Mouse (Mus musculus): Measurements from ENCODE around the gene Hexa.
A peak's percentile ranks its signal among the peaks of the same experiment; 100 is the strongest.

The Hexa gene

GRCm38 (mm10) chr9:59552610-59553009 is 13.3 kb downstream of the Hexa start:
- no peak for DNase-seq (ENCODE audit: inconsistent age in 2 of 2, low spot score in 1 of 2)

DNA sequence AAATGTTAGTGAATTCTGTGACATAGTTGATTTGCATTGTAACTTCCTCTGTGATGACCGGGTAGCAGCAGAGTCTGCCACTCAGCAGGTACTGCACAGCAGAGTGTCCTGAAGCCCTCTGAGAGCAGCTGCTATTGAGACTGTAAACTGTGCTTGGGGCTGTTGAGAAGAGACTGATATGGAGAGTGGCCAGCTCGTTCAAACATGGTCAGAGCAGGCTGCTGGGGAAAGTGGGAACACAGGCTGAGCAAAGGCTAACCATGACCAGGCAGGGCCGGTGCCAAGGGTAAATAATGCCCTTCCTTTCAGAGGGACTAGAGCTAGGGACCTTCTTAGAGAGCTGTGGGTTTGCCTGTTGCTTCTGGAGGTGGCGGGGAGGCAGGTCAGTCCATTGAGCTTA is 14.4 kb downstream of the Hexa start:
- DNase-seq (ENCODE audit: inconsistent age in 2 of 2, low spot score in 1 of 2): no peak

- peak; percentile 84 to 93 for DNase-seq (ENCODE audit: inconsistent age in 2 of 2, low spot score in 1 of 2)
These were observed 26.3 kb downstream of the Hexa start for GRCm38 (mm10) chr9:59565600-59565999.

DNA sequence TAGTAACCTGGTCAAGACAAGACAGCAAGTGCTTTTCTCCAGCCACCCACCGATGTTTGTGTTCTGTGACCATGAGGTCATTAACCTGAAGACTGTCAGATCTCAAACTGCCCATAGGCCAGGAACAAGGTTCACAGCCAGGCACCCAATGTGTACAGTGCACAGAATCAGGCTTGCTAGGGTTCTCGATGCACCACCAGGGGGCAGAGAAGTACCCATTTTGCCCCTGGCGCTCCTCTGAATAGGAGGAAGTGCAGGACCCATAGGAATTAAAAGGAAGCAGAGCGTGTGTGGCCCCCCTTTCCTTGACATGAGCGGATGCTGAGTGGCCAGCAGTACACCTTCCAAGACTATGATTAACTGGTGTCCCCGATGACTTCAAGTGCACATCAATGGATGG is 27.8 kb downstream of the Hexa start:
- DNase-seq (ENCODE audit: inconsistent age in 2 of 2, low spot score in 1 of 2): peak; percentile 68 to 85

- DNase-seq (ENCODE audit: inconsistent age in 2 of 2, low spot score in 1 of 2): no peak
These were observed 32.5 kb downstream of the Hexa start for GRCm38 (mm10) chr9:59571852-59572251.

DNA sequence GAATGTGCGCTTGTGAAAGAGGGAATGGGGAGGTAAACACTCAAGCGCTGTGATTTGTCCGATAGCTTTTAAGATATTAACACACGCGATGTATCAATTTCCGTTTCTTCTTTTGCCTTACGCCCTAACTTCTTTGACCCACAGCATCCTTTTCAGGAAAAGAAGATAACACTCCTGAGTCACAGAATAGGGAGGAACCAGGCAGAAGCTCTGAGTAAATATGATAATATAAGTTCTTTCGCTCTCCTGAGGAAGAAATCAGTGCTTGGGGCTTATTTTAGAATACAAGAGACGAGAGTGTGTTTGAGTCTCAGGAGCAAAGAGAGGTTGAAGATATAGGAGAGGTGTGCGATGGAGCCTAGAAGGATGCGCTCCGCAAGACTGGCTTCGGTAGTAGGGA is 38.1 kb downstream of the Hexa start:
- no peak for DNase-seq (ENCODE audit: inconsistent age in 2 of 2, low spot score in 1 of 2)

DNA sequence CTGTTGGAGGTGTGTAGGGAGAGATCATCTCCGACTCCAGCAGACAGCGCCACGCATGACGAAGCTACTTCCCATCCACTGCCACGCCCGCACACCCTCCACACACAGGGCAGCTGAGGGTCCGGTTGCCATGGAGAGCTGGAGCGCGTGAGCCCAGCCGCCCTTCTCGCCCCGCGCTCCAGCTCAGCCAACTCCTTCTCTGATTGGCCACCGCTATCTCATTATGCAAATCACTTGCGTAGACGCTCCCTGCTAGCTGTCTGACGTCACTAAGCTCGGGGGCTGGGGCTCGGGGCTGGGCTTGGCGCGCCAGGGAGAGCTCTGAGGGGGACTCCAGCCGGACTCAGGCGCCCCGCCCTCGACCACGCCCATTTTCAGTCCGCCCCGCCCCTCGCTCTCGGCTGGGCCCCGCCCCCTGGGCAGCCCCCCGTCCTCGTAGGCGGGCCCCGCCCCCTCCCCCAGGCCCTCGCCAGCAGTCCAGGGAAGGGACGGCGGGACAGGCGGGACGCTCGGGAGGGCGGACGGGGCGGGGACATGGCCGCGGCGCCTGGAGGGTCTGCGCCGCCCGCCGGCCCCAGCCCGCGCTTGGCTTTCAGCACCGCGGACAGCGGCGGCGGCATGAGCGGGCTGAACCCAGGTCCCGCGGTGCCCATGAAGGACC is 38.6 kb downstream of the Hexa start, which contains the start of gene Celf6:
Celf6 (plus strand) TSS at position 74 of the 661 bp plus-strand sequence.
- peak; percentile 93 to 97 for DNase-seq (ENCODE audit: inconsistent age in 2 of 2, low spot score in 1 of 2)

DNA sequence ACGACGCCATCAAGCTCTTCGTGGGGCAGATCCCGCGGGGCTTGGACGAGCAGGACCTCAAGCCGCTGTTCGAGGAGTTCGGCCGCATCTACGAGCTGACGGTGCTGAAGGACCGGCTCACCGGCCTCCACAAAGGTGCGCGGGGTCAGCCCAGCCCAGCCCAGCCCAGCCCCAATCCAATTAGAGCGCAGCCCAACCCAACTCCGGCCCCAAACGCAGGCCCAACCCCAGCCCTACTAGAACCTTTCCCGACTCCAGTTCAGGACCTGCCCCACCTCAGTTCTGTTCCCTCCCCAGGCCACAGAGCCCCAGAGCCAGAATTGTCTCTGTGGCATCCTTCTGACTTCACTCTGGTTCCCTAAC is 39.1 kb downstream of the Hexa start:
- DNase-seq (ENCODE audit: inconsistent age in 2 of 2, low spot score in 1 of 2): no peak

DNA sequence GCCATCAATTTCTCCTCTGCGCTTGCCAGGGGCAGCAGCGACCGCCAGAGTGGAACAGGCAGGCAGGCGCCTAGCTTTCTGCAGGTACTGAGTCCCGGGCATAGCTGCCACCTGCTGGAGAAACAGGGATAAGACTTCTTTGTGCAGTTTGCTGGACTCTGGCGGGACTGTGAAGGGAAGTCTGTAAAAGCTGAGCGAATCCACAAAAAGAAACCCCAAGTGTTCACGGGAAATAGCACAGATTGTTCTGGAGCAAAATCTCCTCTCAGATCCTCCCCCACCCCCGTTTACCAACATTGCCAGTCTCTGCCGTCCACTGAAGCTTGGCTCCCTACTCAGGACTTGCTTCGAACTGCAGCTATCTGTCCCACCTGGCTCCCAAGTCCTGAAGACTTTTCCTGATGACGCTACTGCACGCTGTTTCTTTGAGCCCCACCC is 45.5 kb downstream of the Hexa start:
- DNase-seq (ENCODE audit: inconsistent age in 2 of 2, low spot score in 1 of 2): peak; percentile 75 to 90

DNA sequence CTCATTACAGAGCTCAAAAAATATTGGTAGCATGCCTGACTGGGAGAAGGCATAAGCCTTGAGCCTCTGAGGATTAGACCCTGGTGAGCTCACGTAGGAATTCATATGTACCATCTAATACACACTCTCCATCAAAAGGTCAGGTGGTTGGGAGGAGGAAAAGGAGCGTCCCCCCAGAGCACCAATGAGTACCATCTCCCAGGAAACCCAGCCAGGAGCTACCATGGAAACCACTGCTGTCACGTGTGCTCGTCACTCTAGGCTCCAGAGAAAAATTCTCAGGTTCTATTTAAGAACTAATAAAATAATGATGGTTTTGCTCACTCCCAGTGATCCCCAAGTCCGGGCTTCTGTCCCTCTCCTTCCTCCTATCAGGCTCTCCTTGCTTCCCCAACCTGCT is 48.9 kb downstream of the Hexa start:
- no peak for DNase-seq (ENCODE audit: inconsistent age in 2 of 2, low spot score in 1 of 2)

- DNase-seq (ENCODE audit: inconsistent age in 2 of 2, low spot score in 1 of 2): no peak
These were observed 49.7 kb downstream of the Hexa start for GRCm38 (mm10) chr9:59588710-59589671.

DNA sequence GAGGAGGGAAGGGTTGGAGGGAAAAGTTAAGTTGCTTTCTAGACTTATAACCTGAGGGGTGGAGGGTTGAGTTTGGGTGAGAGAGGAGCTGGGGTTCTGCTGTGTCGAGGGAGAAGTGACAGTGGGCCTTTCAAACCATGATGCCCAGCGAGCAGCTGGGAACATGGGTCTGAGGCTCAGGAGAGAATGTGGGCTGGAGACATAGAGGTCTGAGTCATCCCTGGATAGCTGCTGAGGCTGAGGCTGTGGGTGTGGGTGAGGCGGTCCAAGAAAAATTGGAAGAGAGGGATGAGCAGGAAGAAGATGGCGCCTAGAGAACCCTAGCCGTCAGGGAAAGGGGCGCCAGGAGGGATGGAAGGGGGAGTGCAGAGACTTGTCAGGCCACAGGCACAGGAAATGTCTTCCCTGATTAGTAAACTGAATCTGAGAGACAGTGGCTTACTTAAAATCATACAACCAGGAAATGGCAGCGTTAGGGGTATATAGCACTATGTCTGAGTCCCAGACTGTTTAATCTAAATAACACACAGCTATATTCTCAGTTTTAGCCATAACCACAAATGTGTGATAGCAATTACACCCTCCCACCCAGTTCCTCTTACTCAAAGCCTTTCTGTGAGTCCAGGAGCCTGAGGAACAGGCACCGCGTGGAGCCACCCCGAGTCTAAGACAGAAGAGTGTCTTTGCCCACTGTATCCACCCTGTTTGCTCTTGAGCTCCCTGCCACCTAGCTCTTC is 50.5 kb downstream of the Hexa start:
- DNase-seq (ENCODE audit: inconsistent age in 2 of 2, low spot score in 1 of 2): no peak

- DNase-seq (ENCODE audit: inconsistent age in 2 of 2, low spot score in 1 of 2): no peak
These were observed 62.3 kb downstream of the Hexa start for GRCm38 (mm10) chr9:59601661-59602060.

DNA sequence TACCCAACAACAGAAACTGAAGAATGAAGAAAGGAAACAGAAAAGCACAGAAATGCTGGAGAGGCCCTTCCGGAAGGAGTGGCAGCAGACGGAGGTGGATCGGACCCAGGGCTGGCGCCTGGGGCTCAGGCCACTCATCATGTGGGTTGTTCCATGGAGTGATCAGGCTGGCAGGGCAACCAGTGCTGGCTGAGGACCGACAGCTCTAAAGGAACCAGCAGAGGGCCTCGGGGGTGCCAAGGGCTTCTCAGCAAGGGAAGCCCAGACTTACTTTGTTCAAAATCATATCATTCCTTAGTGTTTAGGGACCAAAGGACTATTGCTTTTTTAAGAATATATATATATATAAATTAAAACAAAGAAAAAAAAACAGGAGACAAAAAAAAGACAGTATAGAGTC is 66.6 kb downstream of the Hexa start:
- DNase-seq (ENCODE audit: inconsistent age in 2 of 2, low spot score in 1 of 2): no peak

- no peak for DNase-seq (ENCODE audit: inconsistent age in 2 of 2, low spot score in 1 of 2)
These were observed 71.6 kb downstream of the Hexa start for GRCm38 (mm10) chr9:59610950-59611349.
